Mouse (Mus musculus) bone marrow macrophage, adult 2 months (primary cell): Measurements from ENCODE around the gene Arhgef3.

Source experiments
- CTCF ChIP-seq: IDR thresholded peaks from 2 replicates; pipeline ENCODE4 v1.5.1; 2012; ENCODE audit warnings: low read depth, mild to moderate bottlenecking, low read length, moderate library complexity
- POLR2A ChIP-seq: IDR thresholded peaks from 2 replicates; pipeline ENCODE4 v1.6.1; 2012; ENCODE audit warnings: mild to moderate bottlenecking, low read depth, low read length, borderline replicate concordance

DNA sequence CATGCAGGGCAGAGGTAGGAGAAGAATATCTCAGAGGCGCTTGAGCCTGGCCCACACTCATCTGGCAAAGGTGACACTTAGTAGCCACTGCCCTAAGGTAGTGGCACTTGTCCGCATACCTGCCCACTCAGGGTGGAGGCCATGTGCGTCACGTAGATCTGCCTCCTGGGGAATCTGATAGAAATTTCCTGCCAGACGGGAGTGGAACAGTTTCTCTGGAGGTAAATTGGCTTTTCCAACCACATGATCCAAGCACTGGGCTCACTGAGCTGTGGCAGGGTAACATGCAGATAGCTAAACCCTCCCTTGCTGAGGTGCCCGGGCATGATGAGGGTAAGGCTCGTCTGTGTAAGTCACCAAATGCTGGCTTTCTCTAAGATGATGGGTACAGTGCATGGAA is 46.1 kb downstream of the Arhgef3 start:
- TF ChIP-seq CTCF (no peak), POLR2A (no peak)
